Mouse (Mus musculus) small intestine, adult 2 months (tissue): ENCODE data around the gene Abca5. TPM values are rescaled to one million over a fixed set of nuclear protein-coding genes. Genes with fewer than 3 reads are reported as not detected.

Experiments used
- H3K27ac ChIP-seq: fragments of 200-500 bp; 2 replicates; pipeline ENCODE4 v1.5.1; 2012; ENCODE audit warnings: low read depth, low read length, control low read depth, inconsistent platforms; ENCODE audit not compliant: insufficient read depth
- H3K27me3 ChIP-seq: fragments of 200-500 bp; 2 replicates; pipeline ENCODE4 v1.6.1; 2012; ENCODE audit warnings: mild to moderate bottlenecking, moderate library complexity, low read length, inconsistent platforms; ENCODE audit not compliant: control insufficient read depth, insufficient read depth
- H3K36me3 ChIP-seq: fragments of 200-500 bp; 2 replicates; pipeline ENCODE4 v1.6.1; 2012; ENCODE audit warnings: mild to moderate bottlenecking, low read length, control low read depth, inconsistent platforms; ENCODE audit not compliant: control insufficient read depth, insufficient read depth
- H3K4me1 ChIP-seq: fragments of 200-500 bp; 2 replicates; pipeline ENCODE4 v1.6.1; 2012; ENCODE audit warnings: low read length, inconsistent platforms, mixed read lengths; ENCODE audit not compliant: control insufficient read depth, insufficient read depth, insufficient read length
- H3K4me3 ChIP-seq: fragments of 200-500 bp; 2 replicates; pipeline ENCODE4 v1.5.1; 2012; ENCODE audit warnings: low read depth, mild to moderate bottlenecking, control low read depth, inconsistent platforms, low read length, moderate library complexity
- CTCF ChIP-seq: fragments of 200-500 bp; IDR thresholded peaks from 2 replicates; pipeline ENCODE4 v1.5.1; 2012; ENCODE audit warnings: low read depth, mild to moderate bottlenecking, control low read depth, inconsistent platforms, low read length, moderate library complexity, mixed read lengths; ENCODE audit not compliant: insufficient replicate concordance, insufficient read length; ENCODE audit errors: extremely low read depth
- POLR2A ChIP-seq: fragments of 200-500 bp; IDR thresholded peaks from 2 replicates; pipeline ENCODE4 v1.6.1; 2012; ENCODE audit warnings: low read depth, mild to moderate bottlenecking, control low read depth, inconsistent platforms, low read length, moderate library complexity
- WGBS: fragments of 180-500 bp; shearing (Covaris S2); methylation state at CpG from one replicate; pipeline ENCODE4 v1.1.7; 2018; 5-methylcytosine and 5-hydroxymethylcytosine counted together
- polyA plus RNA-seq: library from polyadenylated mRNA; depleted of rRNA; stranded (reverse); fragments of >200 nt; gene quantifications from 2 replicates; pipeline ENCODE4 v1.2.3, GENCODE M21; 2012

Abca5 gene
- polyA plus RNA-seq, 1 experiment = 0.11 TPM

- no peaks in the 10 kb centered on the region for H3K36me3 ChIP-seq
- H3K27ac ChIP-seq = no peak overlapping the region
- H3K27me3 ChIP-seq = no peaks in the 10 kb centered on the region; the same call in 1 of the 2 replicates
- TF ChIP-seq POLR2A (no peak), CTCF (no peak)
- no peaks in the 10 kb centered on the region for H3K4me1 ChIP-seq
- no peak overlapping the region for H3K4me3 ChIP-seq
- 76% methylated on average over 9 of the region's 9 CpGs for WGBS
Measured at GRCm38 (mm10) chr11:110284185-110284787, 53.2 kb downstream of the Abca5 start.

- Histone ChIP-seq H3K27ac (no peak overlapping the region), H3K27me3 (peaks cover 2% of the 10 kb centered on the region; the same call in 1 of the 2 replicates), H3K4me3 (no peak overlapping the region), H3K36me3 (no peaks in the 10 kb centered on the region), H3K4me1 (no peaks in the 10 kb centered on the region)
- WGBS = 61% methylated on average over 3 of the region's 3 CpGs
- TF ChIP-seq CTCF = no peak
- no peak for TF ChIP-seq POLR2A
Measured at GRCm38 (mm10) chr11:110274794-110275193, 62.7 kb downstream of the Abca5 start.

- no peaks in the 10 kb centered on the region for H3K27me3 ChIP-seq
- TF ChIP-seq CTCF (no peak), POLR2A (no peak)
- H3K4me3 ChIP-seq = no peak overlapping the region
- H3K4me1 ChIP-seq = peaks cover 2% of the 10 kb centered on the region; the same call in 1 of the 2 replicates
- no peaks in the 10 kb centered on the region for H3K36me3 ChIP-seq
- WGBS = 4% methylated on average over 5 of the region's 5 CpGs
- H3K27ac ChIP-seq = no peak overlapping the region
Measured at GRCm38 (mm10) chr11:110271745-110272144, 65.8 kb downstream of the Abca5 start.

- no peaks in the 10 kb centered on the region for H3K27me3 ChIP-seq
- no peak overlapping the region for H3K27ac ChIP-seq
- WGBS = 35% methylated on average over 8 of the region's 8 CpGs
- no peak overlapping the region for H3K4me3 ChIP-seq
- TF ChIP-seq CTCF = peak; percentile 97; the same call in 1 of the 2 replicates
- TF ChIP-seq POLR2A = no peak
- H3K4me1 ChIP-seq = peaks cover 2% of the 10 kb centered on the region; the same call in 1 of the 2 replicates
- no peaks in the 10 kb centered on the region for H3K36me3 ChIP-seq
Measured at GRCm38 (mm10) chr11:110268244-110268844, 69.2 kb downstream of the Abca5 start.

GRCm38 (mm10) chr11:110267232-110267631 is 70.3 kb downstream of the Abca5 start:
- peaks cover 2% of the 10 kb centered on the region; the same call in 1 of the 2 replicates for H3K4me1 ChIP-seq
- no peak overlapping the region for H3K27ac ChIP-seq
- 94% methylated on average over 6 of the region's 6 CpGs for WGBS
- no peaks in the 10 kb centered on the region for H3K36me3 ChIP-seq
- H3K4me3 ChIP-seq = no peak overlapping the region
- no peak for TF ChIP-seq POLR2A
- TF ChIP-seq CTCF = no peak
- H3K27me3 ChIP-seq = no peaks in the 10 kb centered on the region

GRCm38 (mm10) chr11:110266757-110267156 is 70.8 kb downstream of the Abca5 start:
- TF ChIP-seq POLR2A = no peak
- TF ChIP-seq CTCF = no peak
- 79% methylated on average over 11 of the region's 11 CpGs for WGBS
- H3K27me3 ChIP-seq = no peaks in the 10 kb centered on the region
- no peaks in the 10 kb centered on the region for H3K36me3 ChIP-seq
- peaks cover 2% of the 10 kb centered on the region; the same call in 1 of the 2 replicates for H3K4me1 ChIP-seq
- H3K4me3 ChIP-seq = no peak overlapping the region
- no peak overlapping the region for H3K27ac ChIP-seq

- Histone ChIP-seq H3K36me3 (no peaks in the 10 kb centered on the region), H3K4me3 (no peak overlapping the region), H3K27me3 (no peaks in the 10 kb centered on the region), H3K27ac (no peak overlapping the region), H3K4me1 (no peaks in the 10 kb centered on the region)
- no peak for TF ChIP-seq CTCF
- no peak for TF ChIP-seq POLR2A
- 47% methylated on average over 3 of the region's 3 CpGs for WGBS
Measured at GRCm38 (mm10) chr11:110261867-110262266, 75.6 kb downstream of the Abca5 start.

- H3K36me3 ChIP-seq = no peaks in the 10 kb centered on the region
- no peaks in the 10 kb centered on the region for H3K4me1 ChIP-seq
- no peak overlapping the region for H3K27ac ChIP-seq
- WGBS = 77% methylated on average over 4 of the region's 4 CpGs
- no peak overlapping the region for H3K4me3 ChIP-seq
- no peaks in the 10 kb centered on the region for H3K27me3 ChIP-seq
- no peak for TF ChIP-seq POLR2A
- no peak for TF ChIP-seq CTCF
Measured at GRCm38 (mm10) chr11:110257911-110258310, 79.6 kb downstream of the Abca5 start.
